Mouse (Mus musculus) embryonic fibroblast, embryonic 13.5 days (primary cell): ENCODE data around the gene Chrna3. TPM values are rescaled to one million over a fixed set of nuclear protein-coding genes. Genes with fewer than 3 reads are reported as not detected.

Source experiments
- H3K27ac ChIP-seq: 2 replicates; pipeline ENCODE4 v1.5.1; 2012; ENCODE audit warnings: low read length, control low read depth, inconsistent platforms; ENCODE audit not compliant: insufficient read depth
- H3K4me1 ChIP-seq: 2 replicates; pipeline ENCODE4 v1.6.1; 2011; ENCODE audit warnings: low read length; ENCODE audit not compliant: control insufficient read depth, insufficient read depth
- H3K4me3 ChIP-seq: 2 replicates; pipeline ENCODE4 v1.5.1; 2011; ENCODE audit warnings: mild to moderate bottlenecking, control low read depth, low read length; ENCODE audit not compliant: insufficient read depth
- CTCF ChIP-seq: IDR thresholded peaks from 2 replicates; pipeline ENCODE4 v1.5.1; 2011; ENCODE audit warnings: mild to moderate bottlenecking, control low read depth, low read length, moderate library complexity, borderline replicate concordance; ENCODE audit not compliant: insufficient read depth
- POLR2A ChIP-seq: IDR thresholded peaks from 2 replicates; pipeline ENCODE4 v1.6.1; 2011; ENCODE audit warnings: low read depth, mild to moderate bottlenecking, control low read depth, low read length, moderate library complexity
- polyA plus RNA-seq: library from polyadenylated mRNA; stranded (reverse); fragments of >200 nt; gene quantifications from 2 replicates; pipeline ENCODE4 v1.2.4, GENCODE M21; 2011; ENCODE audit warnings: low read depth; ENCODE audit not compliant: missing spikeins, insufficient read length

Chrna3 gene
- not detected in 2 replicates for polyA plus RNA-seq

DNA sequence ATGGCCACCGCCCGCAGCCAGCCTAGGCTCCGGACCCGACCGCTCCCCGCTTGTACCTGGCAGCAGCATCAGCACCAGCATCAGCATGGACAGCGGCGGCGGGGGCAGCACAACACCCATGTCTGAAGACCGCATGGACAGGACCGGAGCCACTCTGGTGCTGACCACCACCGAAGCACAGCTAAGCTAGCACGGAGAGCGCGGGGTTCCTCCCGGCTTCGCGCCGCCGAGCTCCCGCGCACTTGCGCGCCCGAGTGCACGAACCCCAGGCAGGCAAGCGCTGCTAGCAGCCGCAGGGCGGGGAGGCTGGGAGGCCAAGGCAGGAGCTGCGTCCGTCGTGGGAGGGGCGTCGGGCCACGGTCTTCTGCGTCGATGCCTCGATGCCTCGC lies at the start of gene Chrna3:
TSS of gene Chrna3 (minus strand) at position 288 of the 389 bp plus-strand sequence.
- Histone ChIP-seq H3K27ac (no peak within 1 kb of the TSS), H3K4me3 (no peak within 1 kb of the TSS), H3K4me1 (no peaks in the 10 kb centered on the region)
- no peak for TF ChIP-seq CTCF
- no peak for TF ChIP-seq POLR2A

- Histone ChIP-seq H3K4me3 (no peak overlapping the region), H3K4me1 (no peaks in the 10 kb centered on the region), H3K27ac (no peak overlapping the region)
- TF ChIP-seq CTCF (no peak), POLR2A (no peak)
Observed at GRCm38 (mm10) chr9:55067965-55068265, 41.6 kb upstream of the Chrna3 start.

- Histone ChIP-seq H3K4me3 (no peak overlapping the region), H3K4me1 (no peaks in the 10 kb centered on the region), H3K27ac (no peak overlapping the region)
- no peak for TF ChIP-seq POLR2A
- no peak for TF ChIP-seq CTCF
Observed at GRCm38 (mm10) chr9:55067260-55067964, 41.0 kb upstream of the Chrna3 start.

DNA sequence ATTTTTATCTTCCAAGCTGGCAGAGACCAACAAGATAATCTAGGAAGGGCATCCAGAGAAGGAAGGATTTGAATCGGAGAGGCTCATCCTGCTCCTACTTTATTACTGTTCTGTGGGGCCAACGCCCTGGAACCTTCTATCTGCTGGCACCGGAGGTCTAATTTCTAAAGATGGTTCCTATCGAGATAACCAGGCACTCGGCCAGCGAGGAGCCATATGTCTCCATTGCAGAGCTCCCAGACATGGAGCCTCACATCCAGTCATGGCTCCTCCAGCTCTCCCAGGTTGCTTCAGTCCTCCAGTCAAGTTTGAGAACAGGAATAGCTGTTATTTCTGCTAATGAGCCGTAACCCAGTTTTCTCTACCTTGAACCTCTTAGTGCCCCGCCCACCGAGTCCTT lies 38.9 kb upstream of the Chrna3 start:
- H3K4me1 ChIP-seq, result no peaks in the 10 kb centered on the region
- TF ChIP-seq CTCF (no peak), POLR2A (no peak)
- no peak overlapping the region for H3K27ac ChIP-seq
- no peak overlapping the region for H3K4me3 ChIP-seq

DNA sequence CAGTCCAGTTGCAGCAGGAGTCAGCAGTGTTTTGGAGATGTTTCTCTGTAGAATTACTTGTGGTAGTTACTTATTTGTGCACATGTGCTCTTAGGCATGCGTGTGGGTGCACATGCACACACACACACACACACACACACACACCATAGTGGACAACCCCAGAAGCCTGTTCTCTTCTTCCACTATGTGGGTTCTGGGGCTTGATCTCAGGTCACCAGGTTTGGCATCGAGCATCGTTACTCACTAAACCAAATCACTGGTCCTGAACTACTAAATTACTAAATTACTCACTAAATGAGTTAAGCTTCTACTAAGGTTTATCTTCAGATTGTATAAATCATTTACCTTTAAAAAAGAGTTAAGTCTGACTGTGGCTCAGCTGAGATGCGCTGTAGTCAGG lies 31.7 kb upstream of the Chrna3 start:
- H3K4me3 ChIP-seq, result no peak overlapping the region
- no peak overlapping the region for H3K27ac ChIP-seq
- H3K4me1 ChIP-seq, result no peaks in the 10 kb centered on the region
- TF ChIP-seq POLR2A, result no peak
- TF ChIP-seq CTCF, result no peak

GRCm38 (mm10) chr9:55055386-55055930 lies 29.1 kb upstream of the Chrna3 start:
- no peak for TF ChIP-seq CTCF
- TF ChIP-seq POLR2A, result no peak
- Histone ChIP-seq H3K4me3 (no peak overlapping the region), H3K27ac (no peak overlapping the region), H3K4me1 (no peaks in the 10 kb centered on the region)

- Histone ChIP-seq H3K27ac (no peak within 1 kb of the TSS), H3K4me1 (no peaks in the 10 kb centered on the region), H3K4me3 (peak within 1 kb of the TSS; percentile 3; the same call in 1 of the 2 replicates)
- TF ChIP-seq POLR2A (no peak), CTCF (no peak)
Observed at GRCm38 (mm10) chr9:55048211-55048880, 22.0 kb upstream of the Chrna3 start, which contains the start of gene Chrnb4. Gene Chrnb4, minus strand, starts transcription at chr9:55048779.

DNA sequence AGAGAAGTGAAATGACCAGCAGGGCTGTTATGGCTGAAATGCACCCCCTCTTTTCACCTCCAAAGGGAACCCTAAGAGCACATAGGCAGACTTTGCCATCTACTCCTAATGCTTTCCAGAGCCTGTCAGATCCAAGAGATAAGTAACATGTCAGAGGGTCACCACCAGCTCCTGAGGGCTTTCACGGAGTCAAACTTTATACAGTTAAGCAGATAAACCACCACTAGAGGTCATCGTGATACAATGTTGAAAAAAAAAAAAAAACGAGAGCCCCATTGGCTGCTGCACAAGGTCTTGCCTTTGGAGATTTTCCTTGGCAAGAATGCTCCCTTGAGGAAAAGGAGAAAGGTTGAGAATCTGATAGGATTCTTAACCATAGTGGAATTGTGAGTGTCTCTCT lies 20.4 kb upstream of the Chrna3 start:
- Histone ChIP-seq H3K4me1 (no peaks in the 10 kb centered on the region), H3K4me3 (no peak overlapping the region), H3K27ac (no peak overlapping the region)
- no peak for TF ChIP-seq POLR2A
- TF ChIP-seq CTCF, result no peak

- TF ChIP-seq POLR2A (no peak), CTCF (no peak)
- Histone ChIP-seq H3K4me3 (no peak overlapping the region), H3K4me1 (no peaks in the 10 kb centered on the region), H3K27ac (no peak overlapping the region)
Observed at GRCm38 (mm10) chr9:55045001-55045400, 18.6 kb upstream of the Chrna3 start.

DNA sequence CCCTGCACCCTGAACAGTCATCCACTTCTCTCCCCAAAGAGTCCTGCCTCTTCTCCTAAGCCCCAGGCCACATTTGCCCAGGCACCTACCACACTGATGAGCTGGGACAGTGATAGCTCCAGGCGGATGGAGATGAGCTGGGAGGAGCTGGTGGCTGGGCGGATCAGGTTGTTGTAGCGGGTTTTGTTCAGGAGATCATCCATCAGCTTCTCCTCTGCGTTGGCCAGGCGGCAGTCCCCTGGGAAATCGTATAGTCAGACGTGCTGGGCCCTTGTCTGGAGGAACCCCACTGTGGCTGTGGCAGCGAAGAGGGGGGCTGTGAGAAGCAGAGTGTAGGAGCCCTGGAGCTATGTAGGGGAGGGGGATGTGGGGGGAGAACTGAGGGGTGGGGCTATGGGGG lies 17.3 kb upstream of the Chrna3 start:
- Histone ChIP-seq H3K27ac (no peak overlapping the region), H3K4me1 (no peaks in the 10 kb centered on the region), H3K4me3 (no peak overlapping the region)
- TF ChIP-seq POLR2A (no peak), CTCF (no peak)
